Mouse (Mus musculus): ENCODE measurements around the gene Acd. TPM values are rescaled to one million over a fixed set of nuclear protein-coding genes. Genes with fewer than 3 reads are reported as not detected.

The Acd gene
- polyA plus RNA-seq, 1 experiment from 2014 or later = 92.6 TPM

DNA sequence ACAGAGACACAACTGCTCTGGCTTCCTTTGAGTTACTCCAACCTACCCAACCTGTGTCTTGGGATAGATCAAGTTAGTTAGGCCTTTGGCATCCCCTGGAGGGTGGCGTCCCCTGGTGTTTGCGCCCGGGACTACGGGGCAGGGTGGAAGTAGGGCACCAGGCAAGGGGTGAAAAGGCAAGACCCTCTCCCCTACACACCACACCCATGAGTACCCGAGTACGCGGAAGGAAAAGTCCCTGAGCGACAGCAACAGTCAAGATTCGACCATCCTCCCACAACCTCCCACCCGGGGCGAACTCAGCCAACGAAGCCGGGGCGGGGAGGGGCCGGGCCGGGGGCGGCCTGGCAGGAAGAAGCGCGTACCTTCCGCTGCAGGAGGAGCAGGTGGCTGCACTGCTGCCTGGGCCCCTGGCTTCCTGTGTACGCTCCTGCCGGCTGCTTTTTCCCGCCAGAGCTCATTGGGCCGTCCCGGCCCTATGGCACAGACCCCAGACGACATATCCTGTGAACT is 15.1 kb downstream of the Acd start, which contains the start of gene Carmil2:
Gene Carmil2 (plus strand): TSS at position 479 of the 513 bp plus-strand sequence.
- peak; percentile 64 for DNase-seq (ENCODE audit: low spot score)
- H3K27ac ChIP-seq = peak within 1 kb of the TSS; percentile 59
- 14% methylated on average over 26 of the region's 26 CpGs for WGBS
- no peaks in the 10 kb centered on the region for H3K27me3 ChIP-seq (ENCODE audit: insufficient read depth, poor library complexity, severe bottlenecking)
- peaks cover 38% of the 10 kb centered on the region for H3K36me3 ChIP-seq
- no peaks in the 10 kb centered on the region for H3K9me3 ChIP-seq
- H3K4me1 ChIP-seq (replicated peaks) = peaks cover 9% of the 10 kb centered on the region
- peak within 1 kb of the TSS; percentile 26; the same call in 1 of the 2 replicates for H3K4me3 ChIP-seq

DNA sequence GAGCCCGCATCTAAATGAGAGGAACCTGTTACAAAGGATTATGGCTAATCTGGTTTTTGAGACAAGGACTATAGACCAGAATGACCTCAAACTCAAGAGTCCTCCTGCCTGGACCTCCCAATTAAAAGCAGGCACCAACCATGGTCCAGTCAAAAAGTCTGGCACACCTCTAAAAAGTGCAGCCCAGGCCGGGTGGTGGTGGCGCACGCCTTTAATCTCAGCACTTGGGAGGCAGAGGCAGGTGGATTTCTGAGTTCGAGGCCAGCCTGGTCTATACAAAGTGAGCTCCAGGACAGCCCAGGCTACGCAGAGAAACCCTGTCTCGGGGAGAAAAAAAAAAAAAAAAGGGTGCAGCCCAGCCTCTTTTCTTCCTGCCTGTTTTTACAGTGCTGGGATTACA is 15.6 kb downstream of the Acd start:
- Histone ChIP-seq H3K36me3 (peaks cover 44% of the 10 kb centered on the region), H3K4me3 (no peak overlapping the region), H3K27me3 (ENCODE audit: insufficient read depth, poor library complexity, severe bottlenecking) (no peaks in the 10 kb centered on the region), H3K9me3 (no peaks in the 10 kb centered on the region), H3K27ac (no peak overlapping the region), H3K4me1 (replicated peaks) (peaks cover 9% of the 10 kb centered on the region)
- no peak for DNase-seq (ENCODE audit: low spot score)
- WGBS = 85% methylated on average over 7 of the region's 7 CpGs

DNA sequence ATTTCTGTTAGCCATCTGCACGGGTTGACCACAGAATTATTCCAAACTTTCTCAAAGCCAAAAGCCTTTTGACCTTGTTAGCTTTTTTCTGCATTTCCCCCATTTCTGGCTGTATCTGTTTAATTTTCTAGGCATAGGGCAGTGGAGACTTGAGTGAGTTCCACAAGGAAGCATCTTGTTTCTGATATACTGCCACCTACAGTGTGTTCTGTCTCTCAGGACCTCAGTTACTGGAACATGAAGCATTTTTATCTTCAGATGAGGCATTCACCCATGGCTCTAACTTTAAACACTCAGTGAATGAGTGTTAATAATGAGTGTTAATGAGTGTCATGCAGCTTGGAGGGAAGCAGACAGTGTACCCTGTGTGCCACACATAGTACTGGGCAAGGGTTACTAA is 23.0 kb downstream of the Acd start:
- H3K4me1 ChIP-seq (replicated peaks) = no peaks in the 10 kb centered on the region
- no peak overlapping the region for H3K27ac ChIP-seq
- peaks cover 100% of the 10 kb centered on the region for H3K36me3 ChIP-seq
- no peaks in the 10 kb centered on the region for H3K9me3 ChIP-seq
- WGBS = 92% methylated on average over 1 of the region's 1 CpGs
- no peak overlapping the region for H3K4me3 ChIP-seq
- DNase-seq (ENCODE audit: low spot score) = no peak
- H3K27me3 ChIP-seq (ENCODE audit: insufficient read depth, poor library complexity, severe bottlenecking) = no peaks in the 10 kb centered on the region

DNA sequence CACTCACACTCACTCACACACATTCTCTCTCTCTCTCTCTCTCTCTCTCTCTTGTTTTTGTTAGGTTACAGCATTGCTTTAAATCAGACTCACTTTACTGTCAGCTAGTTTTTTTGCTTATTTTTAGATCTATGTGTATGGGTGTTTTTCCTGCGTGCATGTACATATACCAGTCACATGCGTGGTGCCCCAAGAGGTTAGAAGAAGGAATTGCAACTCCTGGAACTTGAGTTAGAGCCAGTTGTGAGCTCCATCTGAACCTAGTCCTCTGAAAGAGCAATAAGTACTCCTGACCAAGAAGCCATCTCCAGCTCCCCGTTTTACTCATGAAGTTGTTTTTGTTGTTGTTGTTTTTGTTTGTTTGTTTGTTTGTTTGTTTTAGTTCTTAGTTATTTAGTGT is 39.7 kb downstream of the Acd start:
- DNase-seq (ENCODE audit: low spot score) = no peak
- Histone ChIP-seq H3K4me1 (replicated peaks) (no peaks in the 10 kb centered on the region), H3K4me3 (no peak overlapping the region), H3K36me3 (peaks cover 65% of the 10 kb centered on the region), H3K27ac (no peak overlapping the region), H3K9me3 (no peaks in the 10 kb centered on the region), H3K27me3 (ENCODE audit: insufficient read depth, poor library complexity, severe bottlenecking) (no peaks in the 10 kb centered on the region)
- WGBS = 80% methylated on average over 3 of the region's 3 CpGs

DNA sequence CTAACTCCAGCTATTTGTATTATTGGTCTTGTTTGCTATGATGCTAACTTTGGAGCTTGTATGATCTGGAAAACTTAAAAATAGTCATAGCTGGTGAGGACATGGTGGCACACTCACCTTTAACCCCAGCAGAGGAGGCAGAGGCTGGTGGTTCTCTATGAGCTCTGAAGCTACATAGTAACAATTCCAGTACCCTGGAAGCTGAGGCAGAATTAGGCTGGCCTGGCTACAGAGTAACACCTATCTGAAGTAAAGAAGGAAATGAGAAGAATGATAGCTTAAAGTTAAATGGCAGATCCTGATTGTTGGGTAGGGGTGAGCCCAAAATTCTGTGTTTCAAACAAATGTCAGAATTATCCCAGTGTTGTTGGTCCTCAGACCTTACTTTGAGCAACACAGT is 43.3 kb downstream of the Acd start:
- no peaks in the 10 kb centered on the region for H3K9me3 ChIP-seq
- H3K4me1 ChIP-seq (replicated peaks) = no peaks in the 10 kb centered on the region
- no peaks in the 10 kb centered on the region for H3K27me3 ChIP-seq (ENCODE audit: insufficient read depth, poor library complexity, severe bottlenecking)
- no peak overlapping the region for H3K4me3 ChIP-seq
- peaks cover 66% of the 10 kb centered on the region for H3K36me3 ChIP-seq
- no peak overlapping the region for H3K27ac ChIP-seq
- no peak for DNase-seq (ENCODE audit: low spot score)

DNA sequence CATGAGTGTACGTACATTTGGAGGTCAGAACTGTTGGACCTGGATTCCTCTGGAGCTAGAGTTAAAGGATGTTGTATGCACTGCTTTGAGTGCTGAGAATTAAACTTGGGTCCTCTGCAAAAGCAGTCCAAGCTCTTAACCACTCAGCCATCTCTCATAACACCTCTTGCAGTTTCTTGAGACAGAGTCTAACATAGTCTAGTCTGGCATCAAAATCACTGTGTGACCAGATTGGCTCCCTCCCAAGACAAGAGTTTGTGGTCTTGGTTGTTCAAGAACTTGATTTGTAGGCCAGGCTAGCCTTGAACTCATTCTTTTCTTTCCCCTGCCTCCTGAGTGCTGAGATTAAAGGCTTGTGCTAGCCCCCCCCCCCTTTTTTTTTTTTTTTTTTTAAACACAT is 52.0 kb downstream of the Acd start:
- peaks cover 88% of the 10 kb centered on the region for H3K36me3 ChIP-seq
- H3K4me1 ChIP-seq (replicated peaks) = no peaks in the 10 kb centered on the region
- no peaks in the 10 kb centered on the region for H3K27me3 ChIP-seq (ENCODE audit: insufficient read depth, poor library complexity, severe bottlenecking)
- no peak overlapping the region for H3K4me3 ChIP-seq
- 94% methylated on average over 1 of the region's 1 CpGs for WGBS
- H3K9me3 ChIP-seq = no peaks in the 10 kb centered on the region
- no peak for DNase-seq (ENCODE audit: low spot score)
- no peak overlapping the region for H3K27ac ChIP-seq

Other genes with a start within 250 kb of the Acd start
- 131 and 243 TPM in 2 replicates for gene Tppp3, start 229.6 kb downstream of the Acd start, polyA plus RNA-seq (2016; fragmentation: Nextera tagmentation; extraction: Ambion mirVana)
- gene Zdhhc1, start 204.2 kb downstream of the Acd start, polyA plus RNA-seq (2016; fragmentation: Nextera tagmentation; extraction: Ambion mirVana) = 23.3 and 29.2 TPM in 2 replicates
- gene Hsd11b2, start 182.3 kb downstream of the Acd start, polyA plus RNA-seq (2016; fragmentation: Nextera tagmentation; extraction: Ambion mirVana) = 24.1 and 36.7 TPM in 2 replicates
- gene Atp6v0d1, start 135.1 kb downstream of the Acd start, polyA plus RNA-seq (2016; fragmentation: Nextera tagmentation; extraction: Ambion mirVana) = 90.8 and 119 TPM in 2 replicates
- gene Ripor1, start 95.8 kb downstream of the Acd start, polyA plus RNA-seq (2016; fragmentation: Nextera tagmentation; extraction: Ambion mirVana) = 17.7 and 23.7 TPM in 2 replicates
- gene Ctcf, start 64.5 kb downstream of the Acd start, polyA plus RNA-seq (2016; fragmentation: Nextera tagmentation; extraction: Ambion mirVana) = 102 and 138 TPM in 2 replicates
- 0.61 and 0.73 TPM in 2 replicates for gene Agrp, start 63.7 kb downstream of the Acd start, polyA plus RNA-seq (2016; fragmentation: Nextera tagmentation; extraction: Ambion mirVana)
- gene Carmil2, start 14.8 kb downstream of the Acd start, polyA plus RNA-seq (2016; fragmentation: Nextera tagmentation; extraction: Ambion mirVana) = 2.1 and 4.9 TPM in 2 replicates
- gene Pard6a, start within 50 bp of the Acd start, polyA plus RNA-seq (2016; fragmentation: Nextera tagmentation; extraction: Ambion mirVana) = 23.3 and 32.2 TPM in 2 replicates
- 0.14 TPM in 1 of 2 replicates, not detected in the other for gene 4933405L10Rik, start 6.6 kb upstream of the Acd start, polyA plus RNA-seq (2016; fragmentation: Nextera tagmentation; extraction: Ambion mirVana)
- 40.7 and 44.6 TPM in 2 replicates for gene Enkd1, start 7.1 kb upstream of the Acd start, polyA plus RNA-seq (2016; fragmentation: Nextera tagmentation; extraction: Ambion mirVana)
- 36.8 and 49.8 TPM in 2 replicates for gene Gfod2, start 57.6 kb upstream of the Acd start, polyA plus RNA-seq (2016; fragmentation: Nextera tagmentation; extraction: Ambion mirVana)
- 10.4 and 11.1 TPM in 2 replicates for gene Ranbp10, start 126.2 kb upstream of the Acd start, polyA plus RNA-seq (2016; fragmentation: Nextera tagmentation; extraction: Ambion mirVana)
- 0.51 and 1.8 TPM in 2 replicates for gene Tsnaxip1, start 126.6 kb upstream of the Acd start, polyA plus RNA-seq (2016; fragmentation: Nextera tagmentation; extraction: Ambion mirVana)
- 55.2 and 58.1 TPM in 2 replicates for gene Cenpt, start 152.2 kb upstream of the Acd start, polyA plus RNA-seq (2016; fragmentation: Nextera tagmentation; extraction: Ambion mirVana)
- gene Thap11, start 154.0 kb upstream of the Acd start, polyA plus RNA-seq (2016; fragmentation: Nextera tagmentation; extraction: Ambion mirVana) = 78.3 and 83.5 TPM in 2 replicates
- 364 and 407 TPM in 2 replicates for gene Nutf2, start 159.5 kb upstream of the Acd start, polyA plus RNA-seq (2016; fragmentation: Nextera tagmentation; extraction: Ambion mirVana)
- gene Edc4, start 179.8 kb upstream of the Acd start, polyA plus RNA-seq (2016; fragmentation: Nextera tagmentation; extraction: Ambion mirVana) = 72.4 and 75.8 TPM in 2 replicates
- 0.39 and 0.73 TPM in 2 replicates for gene Nrn1l, start 192.5 kb upstream of the Acd start, polyA plus RNA-seq (2016; fragmentation: Nextera tagmentation; extraction: Ambion mirVana)
- 28.8 and 31.0 TPM in 2 replicates for gene Pskh1, start 199.3 kb upstream of the Acd start, polyA plus RNA-seq (2016; fragmentation: Nextera tagmentation; extraction: Ambion mirVana)
- 1.7 and 2.5 TPM in 2 replicates for gene Ctrl, start 232.8 kb upstream of the Acd start, polyA plus RNA-seq (2016; fragmentation: Nextera tagmentation; extraction: Ambion mirVana)
- 32.7 and 33.6 TPM in 2 replicates for gene Psmb10, start 237.3 kb upstream of the Acd start, polyA plus RNA-seq (2016; fragmentation: Nextera tagmentation; extraction: Ambion mirVana)
- gene Lcat, start 242.3 kb upstream of the Acd start, polyA plus RNA-seq (2016; fragmentation: Nextera tagmentation; extraction: Ambion mirVana) = 0.60 and 0.78 TPM in 2 replicates

All from hindbrain, embryonic 10.5 days (tissue).